Mouse (Mus musculus) midbrain, embryonic 16.5 days (tissue): ENCODE measurements around the gene Tdrd9. TPM values are rescaled to one million over a fixed set of nuclear protein-coding genes. Genes with fewer than 3 reads are reported as not detected.

ENCODE experiments used
- ATAC-seq: fragments of 200-750 bp; cut with Nextera tagmentation; 2 replicates; pipeline ENCODE4 v1.8.0; 2017; ENCODE audit warnings: moderate TSS enrichment
- H3K27ac ChIP-seq: fragments of 300-500 bp; sonication (generic); 2 replicates; pipeline ENCODE4 v1.5.1; 2014; ENCODE audit warnings: mild to moderate bottlenecking, low read length, mixed read lengths
- H3K27me3 ChIP-seq: fragments of 300-500 bp; sonication (generic); 2 replicates; pipeline ENCODE4 v1.6.1; 2014; ENCODE audit warnings: low read depth, low read length, mixed read lengths; ENCODE audit not compliant: control insufficient read depth, insufficient read depth
- H3K36me3 ChIP-seq: fragments of 300-500 bp; sonication (generic); 2 replicates; pipeline ENCODE4 v1.6.1; 2014; ENCODE audit warnings: mild to moderate bottlenecking, low read length, moderate library complexity, mixed read lengths; ENCODE audit not compliant: control insufficient read depth, insufficient read depth
- H3K4me1 ChIP-seq: fragments of 300-500 bp; sonication (generic); 2 replicates; pipeline ENCODE4 v1.6.1; 2014; ENCODE audit warnings: mild to moderate bottlenecking, low read length, mixed read lengths; ENCODE audit not compliant: control insufficient read depth, insufficient read depth
- H3K4me2 ChIP-seq: fragments of 300-500 bp; sonication (generic); 2 replicates; pipeline ENCODE4 v1.6.1; 2014; ENCODE audit warnings: mild to moderate bottlenecking, low read length, mixed read lengths
- H3K4me3 ChIP-seq: fragments of 300-500 bp; sonication (generic); 2 replicates; pipeline ENCODE4 v1.5.1; 2014; ENCODE audit warnings: low read depth, mild to moderate bottlenecking, low read length, moderate library complexity, mixed read lengths
- H3K9ac ChIP-seq: fragments of 300-500 bp; sonication (generic); 2 replicates; pipeline ENCODE4 v1.6.1; 2014; ENCODE audit warnings: low read depth, low read length, mixed read lengths
- H3K9me3 ChIP-seq: fragments of 300-500 bp; sonication (generic); replicated peaks from 2 replicates; pipeline ENCODE4 v1.6.1; 2014; ENCODE audit warnings: mild to moderate bottlenecking, low read length, mixed read lengths; ENCODE audit not compliant: control insufficient read depth, poor library complexity, severe bottlenecking
- WGBS: fragments of 180-500 bp; shearing (Covaris S2); extraction: QIAGEN DNeasy Blood & Tissue Kit; methylation state at CpG from one replicate; pipeline ENCODE4 v1.1.7; 2014; 5-methylcytosine and 5-hydroxymethylcytosine counted together
- polyA plus RNA-seq: library from polyadenylated mRNA; unstranded; fragments of >200 nt; fragmentation: Nextera tagmentation; extraction: Ambion mirVana; gene quantifications from 2 replicates; pipeline ENCODE4 v1.2.1, GENCODE M21; 2015

The Tdrd9 gene
- polyA plus RNA-seq, 1 experiment from 2014 or later: 0.29 TPM

- Histone ChIP-seq H3K9ac (no peak overlapping the region), H3K36me3 (no peaks in the 10 kb centered on the region), H3K27me3 (no peaks in the 10 kb centered on the region), H3K9me3 (no peaks in the 10 kb centered on the region), H3K27ac (0 out of 2 replicates have a peak overlapping the region, but pooled peaks have one; percentile 9), H3K4me1 (no peaks in the 10 kb centered on the region), H3K4me2 (no peak overlapping the region), H3K4me3 (no peak overlapping the region)
- WGBS: 79% methylated on average over 3 of the region's 3 CpGs
- ATAC-seq: 0 out of 2 replicates have a peak, but pooled peaks have one; percentile 54
These were observed 114.9 kb downstream of the Tdrd9 start for GRCm38 (mm10) chr12:112086250-112086649.

GRCm38 (mm10) chr12:112086726-112087125 is 115.4 kb downstream of the Tdrd9 start:
- Histone ChIP-seq H3K27ac (0 out of 2 replicates have a peak overlapping the region, but pooled peaks have one; percentile 9), H3K36me3 (no peaks in the 10 kb centered on the region)
- WGBS: 65% methylated on average over 6 of the region's 6 CpGs

GRCm38 (mm10) chr12:112088609-112089324 is 117.4 kb downstream of the Tdrd9 start:
- no peaks in the 10 kb centered on the region for H3K9me3 ChIP-seq
- H3K4me3 ChIP-seq: no peak overlapping the region
- no peaks in the 10 kb centered on the region for H3K4me1 ChIP-seq
- H3K9ac ChIP-seq: no peak overlapping the region
- H3K27ac ChIP-seq: no peak overlapping the region
- no peaks in the 10 kb centered on the region for H3K36me3 ChIP-seq
- no peaks in the 10 kb centered on the region for H3K27me3 ChIP-seq
- 69% methylated on average over 12 of the region's 12 CpGs for WGBS
- no peak for ATAC-seq
- H3K4me2 ChIP-seq: no peak overlapping the region

More at GRCm38 (mm10) chr12:112086726-112087125, 115.4 kb downstream of the Tdrd9 start:
- H3K9ac ChIP-seq: no peak overlapping the region
- H3K9me3 ChIP-seq: no peaks in the 10 kb centered on the region
- no peaks in the 10 kb centered on the region for H3K27me3 ChIP-seq
- H3K4me3 ChIP-seq: no peak overlapping the region
- H3K4me2 ChIP-seq: no peak overlapping the region
- ATAC-seq: no peak
- H3K4me1 ChIP-seq: no peaks in the 10 kb centered on the region

- Histone ChIP-seq H3K4me2 (peak overlapping the region; percentile 38), H3K4me1 (no peaks in the 10 kb centered on the region), H3K9me3 (no peaks in the 10 kb centered on the region), H3K36me3 (no peaks in the 10 kb centered on the region), H3K4me3 (no peak overlapping the region), H3K27me3 (no peaks in the 10 kb centered on the region), H3K9ac (peak overlapping the region; percentile 22; the same call in 1 of the 2 replicates), H3K27ac (no peak overlapping the region)
- 6% methylated on average over 12 of the region's 12 CpGs for WGBS
- ATAC-seq: peak; percentile 54; the same call in 1 of the 2 replicates
These were observed 119.7 kb downstream of the Tdrd9 start for GRCm38 (mm10) chr12:112091054-112091453.

GRCm38 (mm10) chr12:112094261-112094880 is 123.0 kb downstream of the Tdrd9 start:
- Histone ChIP-seq H3K36me3 (no peaks in the 10 kb centered on the region), H3K9me3 (no peaks in the 10 kb centered on the region), H3K4me3 (no peak overlapping the region), H3K9ac (no peak overlapping the region), H3K27ac (no peak overlapping the region), H3K4me1 (no peaks in the 10 kb centered on the region), H3K4me2 (no peak overlapping the region), H3K27me3 (no peaks in the 10 kb centered on the region)
- ATAC-seq: no peak
- whole genome bisulfite sequencing: 85% methylated on average over 8 of the region's 8 CpGs

- Histone ChIP-seq H3K4me1 (no peaks in the 10 kb centered on the region), H3K9me3 (no peaks in the 10 kb centered on the region), H3K4me2 (no peak overlapping the region), H3K27me3 (no peaks in the 10 kb centered on the region), H3K4me3 (no peak overlapping the region), H3K27ac (no peak overlapping the region), H3K9ac (no peak overlapping the region), H3K36me3 (no peaks in the 10 kb centered on the region)
- WGBS: 76% methylated on average over 13 of the region's 13 CpGs
- ATAC-seq: no peak
These were observed 124.8 kb downstream of the Tdrd9 start for GRCm38 (mm10) chr12:112096051-112096732.

GRCm38 (mm10) chr12:112096733-112097117 is 125.4 kb downstream of the Tdrd9 start:
- H3K27ac ChIP-seq: no peak overlapping the region
- H3K4me1 ChIP-seq: no peaks in the 10 kb centered on the region
- WGBS: 83% methylated on average over 8 of the region's 8 CpGs
- H3K27me3 ChIP-seq: no peaks in the 10 kb centered on the region
- H3K9me3 ChIP-seq: no peaks in the 10 kb centered on the region
- no peaks in the 10 kb centered on the region for H3K36me3 ChIP-seq
- no peak for ATAC-seq
- H3K9ac ChIP-seq: no peak overlapping the region
- no peak overlapping the region for H3K4me2 ChIP-seq
- H3K4me3 ChIP-seq: no peak overlapping the region

GRCm38 (mm10) chr12:112100106-112100505 is 128.7 kb downstream of the Tdrd9 start:
- no peak for ATAC-seq
- no peaks in the 10 kb centered on the region for H3K27me3 ChIP-seq
- 50% methylated on average over 4 of the region's 4 CpGs for WGBS
- H3K4me2 ChIP-seq: no peak overlapping the region
- H3K27ac ChIP-seq: no peak overlapping the region
- no peak overlapping the region for H3K4me3 ChIP-seq
- H3K4me1 ChIP-seq: no peaks in the 10 kb centered on the region
- H3K9ac ChIP-seq: no peak overlapping the region
- no peaks in the 10 kb centered on the region for H3K36me3 ChIP-seq
- no peaks in the 10 kb centered on the region for H3K9me3 ChIP-seq

- Histone ChIP-seq H3K4me3 (no peak overlapping the region), H3K9ac (no peak overlapping the region), H3K4me2 (no peak overlapping the region), H3K36me3 (no peaks in the 10 kb centered on the region), H3K4me1 (no peaks in the 10 kb centered on the region), H3K27ac (no peak overlapping the region), H3K9me3 (no peaks in the 10 kb centered on the region), H3K27me3 (no peaks in the 10 kb centered on the region; the same call in 1 of the 2 replicates)
- WGBS: 66% methylated on average over 4 of the region's 4 CpGs
- no peak for ATAC-seq
These were observed 129.7 kb downstream of the Tdrd9 start for GRCm38 (mm10) chr12:112101045-112101444.
